Mouse (Mus musculus) layer of hippocampus, adult 2 months (tissue): ENCODE measurements at regions not wholly inside any gene's neighbourhood (a gene's known extent, or its start where the extent isn't known, plus 50 kb on each side); places are given as distances from the start of the nearest gene placed in this dataset.

Source experiments
- DNase-seq, 2 experiments: peaks; one replicate each; pipeline ENCODE4 v3.0.0; 2022; ENCODE audit warnings: low spot score in 2 of 2
- H3K27ac ChIP-seq: fragments of 200-600 bp; 2 replicates; pipeline ENCODE4 v1.8.1; 2022
- H3K4me3 ChIP-seq: fragments of 200-600 bp; 2 replicates; pipeline ENCODE4 v1.8.1; 2022; ENCODE audit warnings: mild to moderate bottlenecking
- CTCF ChIP-seq: fragments of 200-600 bp; conservative IDR thresholded peaks from 2 replicates; pipeline ENCODE4 v1.8.1; 2022; ENCODE audit warnings: antibody characterized with exemption, mild to moderate bottlenecking, moderate library complexity

DNA sequence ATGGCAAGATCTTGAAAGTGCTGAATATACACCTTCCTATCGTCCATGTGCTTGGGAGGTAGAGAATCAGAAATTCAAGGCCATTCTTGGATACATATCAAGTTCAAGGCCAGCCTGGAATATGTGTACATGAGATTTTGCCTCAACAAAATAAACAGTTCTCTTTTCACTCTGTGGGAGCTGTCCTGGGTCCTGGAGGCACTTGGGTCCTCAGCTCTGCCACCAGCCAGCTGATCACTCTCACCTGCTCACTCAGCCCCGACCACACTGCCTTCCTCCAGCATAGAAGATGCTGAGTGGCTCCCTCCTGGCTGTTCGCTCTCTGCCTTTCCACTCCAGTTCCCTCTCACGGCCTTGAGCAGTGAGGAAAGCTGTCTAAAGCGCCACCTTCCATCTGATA lies 128.2 kb upstream of the Thy1 start:
- TF ChIP-seq CTCF = no peak
- no peak for DNase-seq
- Histone ChIP-seq H3K4me3 (no peak overlapping the region), H3K27ac (no peak overlapping the region)

DNA sequence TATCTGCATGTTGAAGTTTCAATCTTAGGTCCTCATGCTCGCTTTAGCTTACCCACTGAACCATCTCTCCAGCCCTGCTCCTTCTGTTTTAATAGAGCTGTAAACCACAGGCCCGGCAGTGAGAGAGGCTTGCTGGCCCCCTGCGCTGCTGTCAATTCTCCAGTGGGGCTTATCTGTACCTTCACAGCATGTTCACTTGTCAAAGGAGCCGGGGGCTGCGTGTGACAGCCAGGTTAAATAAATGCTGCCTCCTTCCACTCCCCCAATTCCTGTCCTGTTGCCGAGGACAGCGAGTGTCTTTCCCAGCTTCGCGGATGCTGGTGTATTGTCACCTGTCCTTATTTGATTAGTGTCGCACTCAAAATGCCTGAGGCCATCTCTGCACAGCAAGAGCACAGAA lies 125.7 kb upstream of the Thy1 start:
- no peak for TF ChIP-seq CTCF
- no peak overlapping the region for H3K4me3 ChIP-seq
- no peak for DNase-seq
- no peak overlapping the region for H3K27ac ChIP-seq

DNA sequence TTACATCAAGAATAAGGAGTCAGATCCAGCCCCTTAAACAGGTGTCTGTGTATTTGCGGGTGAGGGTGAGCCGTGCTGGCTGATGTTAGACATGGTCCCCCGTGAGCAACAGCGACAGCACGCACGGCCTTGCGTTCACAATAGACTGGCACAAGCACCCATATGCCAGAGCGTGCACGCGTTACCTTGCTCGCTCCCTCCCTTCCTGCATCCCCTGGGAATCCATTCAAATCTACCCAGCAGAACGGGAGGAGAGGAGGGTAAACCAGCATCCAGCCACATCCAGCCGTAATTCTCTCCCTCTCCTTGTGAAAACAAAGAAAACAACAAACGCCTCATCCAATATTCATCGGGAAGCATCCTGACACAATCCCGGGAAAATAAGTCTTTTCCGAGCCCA lies 124.2 kb upstream of the Thy1 start:
- no peak for TF ChIP-seq CTCF
- DNase-seq = no peak
- no peak overlapping the region for H3K4me3 ChIP-seq
- no peak overlapping the region for H3K27ac ChIP-seq

DNA sequence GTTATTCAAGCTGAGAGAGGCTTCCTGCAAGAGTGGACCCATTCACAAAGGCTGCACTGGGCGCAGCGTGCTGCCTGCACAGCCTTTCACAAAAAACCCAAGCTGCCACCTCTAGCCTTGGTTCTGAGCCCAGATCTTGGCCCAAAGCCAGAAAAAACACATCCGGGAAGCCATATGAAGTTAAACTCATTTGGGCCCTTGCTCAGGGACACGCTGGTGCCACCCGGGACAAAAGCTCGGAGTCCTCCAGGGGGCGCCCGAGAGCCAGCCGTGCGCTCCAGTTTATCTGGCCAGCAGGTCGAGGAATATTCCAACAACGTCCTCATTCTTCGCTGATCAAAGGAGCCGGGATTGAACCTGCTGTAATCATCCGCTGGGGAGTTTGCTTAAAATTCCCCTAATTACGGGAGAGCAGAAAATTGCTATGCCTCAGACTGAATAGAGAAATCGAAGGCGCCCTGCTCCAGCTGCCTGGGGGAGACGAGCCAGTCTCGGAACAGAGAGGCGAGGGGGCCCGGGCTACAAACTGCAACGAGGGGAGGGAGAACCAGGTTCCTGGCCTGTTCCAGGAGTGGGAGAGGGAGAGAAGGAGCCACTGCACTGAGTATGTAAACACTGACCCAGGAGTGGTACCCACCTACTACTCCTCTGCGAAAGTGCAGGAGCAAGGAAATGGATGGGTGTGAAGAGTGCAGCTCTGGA lies 123.0 kb upstream of the Thy1 start:
- peak; percentile 98 for TF ChIP-seq CTCF
- no peak overlapping the region for H3K27ac ChIP-seq
- DNase-seq = peak; percentile 70 to 85
- H3K4me3 ChIP-seq = no peak overlapping the region

DNA sequence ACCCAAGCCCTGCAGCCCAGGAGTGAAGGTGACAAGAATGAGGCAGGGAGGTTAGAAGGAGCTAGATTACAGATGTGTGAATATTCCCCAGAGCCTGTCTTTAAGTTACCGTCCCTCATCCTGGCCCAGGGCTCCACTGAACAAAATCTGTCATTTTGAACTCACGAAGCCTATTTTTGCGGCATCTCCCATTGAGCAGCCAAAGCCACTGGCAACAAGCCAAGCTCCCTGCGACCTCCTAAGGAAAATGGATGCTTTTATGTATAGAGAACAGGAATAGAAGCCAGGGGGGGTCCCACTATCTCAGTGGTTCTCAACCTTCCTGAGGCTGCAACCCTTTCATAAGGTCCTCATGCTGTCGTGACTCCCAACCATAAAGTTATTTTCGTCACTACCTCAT lies 121.0 kb upstream of the Thy1 start:
- Histone ChIP-seq H3K27ac (no peak overlapping the region), H3K4me3 (no peak overlapping the region)
- no peak for DNase-seq
- no peak for TF ChIP-seq CTCF

DNA sequence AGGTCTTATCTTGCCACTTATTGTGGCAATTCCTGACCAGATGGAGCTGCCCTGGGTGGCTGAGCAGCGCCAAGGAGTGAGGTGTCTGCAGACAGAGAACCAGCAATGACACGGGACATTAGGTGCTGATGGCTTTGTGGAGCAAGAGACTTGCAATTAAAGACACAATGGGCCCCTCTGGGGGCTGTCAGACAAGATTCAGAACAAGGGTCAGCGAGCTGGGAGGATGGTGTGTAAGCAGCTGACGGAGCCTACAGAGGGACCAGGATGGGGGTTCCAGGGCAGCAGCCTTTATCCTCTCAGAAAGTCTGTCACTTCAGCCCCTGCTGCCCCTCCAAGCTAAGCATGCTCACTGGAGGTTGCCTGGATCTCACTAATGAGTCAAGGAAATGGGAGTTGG lies 120.1 kb upstream of the Thy1 start:
- no peak for DNase-seq
- Histone ChIP-seq H3K27ac (no peak overlapping the region), H3K4me3 (no peak overlapping the region)
- no peak for TF ChIP-seq CTCF

DNA sequence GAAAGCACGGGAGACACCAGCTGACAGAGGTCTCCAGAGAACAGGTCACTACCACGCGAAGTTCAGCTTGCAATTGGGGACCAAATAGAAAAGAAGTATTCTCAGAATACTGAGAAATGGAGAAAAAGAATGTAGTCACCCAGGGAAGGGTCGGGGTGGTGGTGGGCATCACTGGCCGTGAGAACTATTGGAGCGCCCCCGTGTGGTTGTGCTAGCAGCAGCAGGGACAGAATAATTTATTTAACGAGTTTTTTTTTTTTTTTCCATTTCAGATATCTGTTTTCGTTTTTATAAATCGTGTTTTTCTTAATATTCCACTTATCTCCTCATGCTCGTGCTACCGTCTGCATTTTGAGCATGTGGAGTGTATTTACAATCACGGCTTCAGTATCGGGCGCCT lies 118.4 kb upstream of the Thy1 start:
- Histone ChIP-seq H3K4me3 (peak overlapping the region; percentile 37), H3K27ac (no peak overlapping the region)
- TF ChIP-seq CTCF = peak; percentile 91
- peak in 1 of 2 experiments; percentile 46 for DNase-seq

DNA sequence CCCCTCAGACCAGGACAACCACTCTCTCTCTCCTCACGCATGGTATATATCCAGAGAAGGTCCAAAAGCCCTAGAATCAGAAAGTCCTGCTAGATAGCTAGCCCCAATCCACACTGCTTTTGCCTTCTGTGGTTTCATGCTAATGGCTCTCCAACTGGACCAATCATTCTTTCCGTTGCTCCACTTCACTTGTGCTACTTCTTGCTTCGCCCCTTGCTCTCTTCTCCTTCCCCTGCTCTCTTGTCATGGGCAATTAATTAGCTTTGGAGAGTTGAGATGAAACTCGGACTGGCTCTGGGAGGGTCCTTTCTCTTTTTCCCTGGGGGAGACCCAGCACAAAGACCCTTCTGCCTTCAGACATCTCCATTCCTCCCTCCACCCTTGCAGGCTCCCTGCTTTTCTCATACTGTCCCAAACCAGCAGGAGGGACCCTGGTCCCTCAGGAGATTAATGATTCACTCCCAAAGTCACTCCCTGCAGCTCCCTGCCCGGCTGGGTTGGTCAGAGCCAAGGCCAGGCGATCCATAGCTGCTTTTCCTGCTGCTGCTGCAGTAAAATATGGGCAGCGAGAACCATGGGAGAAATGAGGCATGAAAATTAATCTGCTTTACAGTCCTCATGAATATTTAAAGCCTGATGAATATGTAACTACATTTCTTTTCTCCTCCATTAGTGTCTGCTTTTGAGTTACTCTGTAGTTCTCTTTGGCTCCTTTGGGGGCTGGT lies 113.7 kb upstream of the Thy1 start:
- Histone ChIP-seq H3K4me3 (no peak overlapping the region), H3K27ac (no peak overlapping the region)
- no peak for TF ChIP-seq CTCF
- DNase-seq = no peak

DNA sequence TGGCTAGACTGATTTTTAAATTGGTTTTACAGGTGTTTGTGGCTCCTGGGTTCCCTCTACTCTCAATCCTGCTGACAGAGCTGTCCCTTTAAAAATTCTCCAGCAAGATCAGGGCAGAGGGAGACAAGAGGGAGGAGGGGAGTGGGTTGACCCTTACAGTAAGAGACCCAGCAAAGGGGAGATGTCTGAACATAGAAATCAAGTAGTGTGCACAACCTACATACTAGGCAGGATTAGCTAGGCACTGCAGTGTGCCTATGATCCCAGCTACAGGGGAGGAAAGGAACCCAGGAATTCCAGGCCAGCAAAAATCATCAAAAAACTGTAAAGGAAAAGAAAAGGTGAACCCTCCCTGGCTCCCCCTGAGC lies 113.2 kb upstream of the Thy1 start:
- no peak overlapping the region for H3K4me3 ChIP-seq
- no peak for DNase-seq
- TF ChIP-seq CTCF = no peak
- no peak overlapping the region for H3K27ac ChIP-seq

DNA sequence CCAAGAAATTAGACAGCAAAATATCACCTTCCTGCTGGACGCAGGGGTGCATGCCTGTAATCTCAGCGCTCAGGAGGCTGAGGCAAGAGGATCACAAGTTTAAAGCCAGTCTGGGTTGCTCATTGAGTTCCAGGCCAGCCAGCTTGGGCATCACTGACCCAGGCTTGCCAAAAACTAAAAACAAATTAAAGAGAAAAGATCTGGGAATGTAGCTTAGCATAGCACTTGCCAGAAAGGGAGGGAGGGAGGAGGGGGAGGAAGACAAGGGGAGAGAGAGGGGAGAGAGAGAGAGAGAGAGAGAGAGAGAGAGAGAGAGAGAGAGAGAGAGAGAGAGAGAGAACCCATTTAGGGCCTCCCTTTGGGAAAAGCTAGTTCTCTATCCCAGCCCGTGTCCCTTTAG lies 112.7 kb upstream of the Thy1 start:
- no peak for TF ChIP-seq CTCF
- no peak for DNase-seq
- Histone ChIP-seq H3K4me3 (no peak overlapping the region), H3K27ac (no peak overlapping the region)

DNA sequence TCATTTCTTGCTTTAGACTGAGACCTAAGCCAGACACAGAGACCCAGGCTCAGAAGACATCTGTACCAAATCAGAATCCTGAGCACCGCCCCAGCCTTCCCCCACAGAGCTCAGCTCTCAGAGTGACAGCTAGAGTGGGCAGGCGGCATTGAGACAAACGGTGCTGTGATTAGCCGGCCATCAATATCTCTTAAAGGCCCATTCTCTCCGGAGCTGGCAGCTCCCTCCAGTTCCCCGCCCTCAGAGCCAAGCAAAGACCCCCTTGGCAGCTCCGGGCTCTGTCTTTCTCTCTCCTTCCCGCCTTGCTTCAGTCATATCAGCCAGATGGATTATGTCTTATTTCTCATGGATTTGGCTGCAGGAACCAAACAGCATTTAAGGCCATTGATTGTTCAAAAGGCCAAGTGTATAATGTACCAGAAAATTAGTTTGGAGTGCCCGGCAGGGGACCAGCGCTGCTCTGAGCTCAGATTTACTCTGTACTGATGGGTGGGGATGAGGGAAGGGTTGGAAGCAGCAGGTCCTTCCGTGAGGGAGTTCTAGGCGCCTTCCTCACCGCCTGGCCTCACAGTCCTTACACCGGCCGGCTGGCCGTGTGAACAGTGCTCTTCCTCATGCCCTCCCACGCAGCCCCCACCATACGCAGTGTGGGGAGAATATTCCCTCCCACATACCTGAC lies 109.0 kb upstream of the Thy1 start:
- H3K4me3 ChIP-seq = no peak overlapping the region
- H3K27ac ChIP-seq = no peak overlapping the region
- DNase-seq = no peak
- no peak for TF ChIP-seq CTCF

DNA sequence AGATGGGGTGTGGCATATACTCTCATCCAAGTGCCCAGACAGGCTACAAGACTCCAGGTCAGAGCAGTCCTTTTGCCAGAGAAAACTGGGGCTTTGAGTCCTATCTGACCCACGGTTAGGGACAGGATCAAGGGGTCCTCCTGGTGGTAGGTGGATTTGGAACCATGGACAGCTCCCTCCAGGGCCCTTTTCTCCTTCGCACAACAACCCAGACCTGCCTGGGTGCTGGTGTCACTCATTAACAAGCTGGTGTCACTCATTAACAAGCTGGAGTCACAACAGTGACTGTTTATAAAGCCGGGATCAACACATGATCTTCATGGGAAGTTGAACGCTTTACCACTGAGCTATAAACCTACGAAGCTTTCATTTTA lies 108.5 kb upstream of the Thy1 start:
- H3K27ac ChIP-seq = no peak overlapping the region
- no peak overlapping the region for H3K4me3 ChIP-seq
- DNase-seq = no peak
- no peak for TF ChIP-seq CTCF

DNA sequence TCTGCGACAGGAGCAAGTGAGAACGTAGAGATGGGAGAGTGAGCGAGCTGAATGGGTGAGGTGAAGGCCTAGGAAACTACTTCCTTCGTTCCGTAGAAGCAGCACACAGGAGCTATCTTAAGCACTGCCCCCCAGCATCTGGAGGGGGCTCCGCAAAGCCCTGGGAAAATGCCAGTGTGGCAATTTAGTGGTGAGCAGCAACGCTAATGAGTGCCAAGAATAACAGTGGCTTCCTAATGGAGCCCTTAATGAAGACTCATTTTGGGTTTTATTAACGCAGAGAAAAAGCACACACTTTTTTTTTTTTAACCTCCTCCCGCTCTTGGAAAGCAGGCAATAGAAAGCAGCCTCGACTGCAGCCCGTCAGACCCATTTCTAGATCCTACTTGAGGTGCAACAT lies 103.8 kb upstream of the Thy1 start:
- no peak for TF ChIP-seq CTCF
- Histone ChIP-seq H3K4me3 (no peak overlapping the region), H3K27ac (no peak overlapping the region)
- no peak for DNase-seq

DNA sequence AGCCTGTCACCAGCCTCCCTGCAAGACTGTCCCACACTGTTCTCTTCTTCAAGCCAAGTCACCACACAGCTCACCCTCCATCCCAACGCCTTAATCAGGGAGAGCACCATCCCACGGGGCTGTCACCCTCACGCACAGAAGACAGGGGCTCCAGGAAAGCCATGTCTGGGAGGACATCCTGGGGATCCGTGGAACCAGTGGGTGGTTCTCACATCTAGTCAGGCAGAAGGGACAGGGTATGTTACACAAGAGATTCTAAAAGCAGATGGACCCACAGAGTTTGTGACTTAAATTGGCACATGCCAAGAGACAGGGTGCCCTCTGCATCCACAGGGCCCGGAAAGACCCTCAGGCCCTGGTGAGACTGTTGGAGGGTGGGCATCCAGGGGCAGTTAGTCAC lies 101.0 kb upstream of the Thy1 start:
- DNase-seq = no peak
- Histone ChIP-seq H3K27ac (no peak overlapping the region), H3K4me3 (no peak overlapping the region)
- TF ChIP-seq CTCF = no peak
